Mouse (Mus musculus): ENCODE data around the gene Scel. TPM values are rescaled to one million over a fixed set of nuclear protein-coding genes. Genes with fewer than 3 reads are reported as not detected.

The Scel gene
- polyA plus RNA-seq, 1 experiment from 2014 or later: 0.69 TPM

Small RNA genes within 50 kb of the gene (microRNA-seq; reads per million reads assigned to microRNA genes)
- not detected for gene Gm22877 (ENCODE audit: borderline number of aligned reads)

Other genes with a start within 250 kb of the Scel start
- 19.2 and 21.8 TPM in 2 replicates for gene Mycbp2, start 166.5 kb upstream of the Scel start, polyA plus RNA-seq (2014; fragmentation: Nextera tagmentation; extraction: Ambion mirVana)
- 4.3 and 5.6 TPM in 2 replicates for gene Slain1, start 136.9 kb downstream of the Scel start, polyA plus RNA-seq (2014; fragmentation: Nextera tagmentation; extraction: Ambion mirVana)

All from embryonic facial prominence, embryonic 11.5 days (tissue).